Mouse (Mus musculus): ENCODE data around the gene Snap91. TPM values are rescaled to one million over a fixed set of nuclear protein-coding genes. Genes with fewer than 3 reads are reported as not detected.

Gene Snap91
- polyA plus RNA-seq, 1 experiment from 2014 or later = 4.9 TPM

DNA sequence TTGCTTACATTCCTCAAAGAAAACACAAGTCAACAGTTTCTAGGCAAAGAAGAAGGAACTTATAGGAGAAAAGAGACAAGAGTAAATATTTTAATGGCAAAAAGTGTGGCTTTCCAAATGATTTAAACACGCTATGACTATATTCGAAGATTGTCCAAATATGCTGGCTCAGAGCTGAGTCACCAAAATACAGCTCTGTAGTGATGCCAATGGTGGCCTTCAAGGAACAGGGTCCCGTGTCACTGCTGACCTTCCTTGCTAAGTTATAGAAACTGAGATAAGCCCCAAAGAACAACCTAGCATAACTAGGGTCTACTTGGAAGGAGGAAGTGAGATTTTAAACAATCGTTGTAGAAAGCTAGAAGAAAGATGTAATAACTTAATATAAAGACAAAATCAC lies 6.8 kb downstream of the Snap91 start:
- Histone ChIP-seq H3K27me3 (ENCODE audit: control insufficient read depth, insufficient read depth, low read length) (peaks cover 12% of the 10 kb centered on the region), H3K4me2 (ENCODE audit: low read depth, low read length) (no peak overlapping the region)

DNA sequence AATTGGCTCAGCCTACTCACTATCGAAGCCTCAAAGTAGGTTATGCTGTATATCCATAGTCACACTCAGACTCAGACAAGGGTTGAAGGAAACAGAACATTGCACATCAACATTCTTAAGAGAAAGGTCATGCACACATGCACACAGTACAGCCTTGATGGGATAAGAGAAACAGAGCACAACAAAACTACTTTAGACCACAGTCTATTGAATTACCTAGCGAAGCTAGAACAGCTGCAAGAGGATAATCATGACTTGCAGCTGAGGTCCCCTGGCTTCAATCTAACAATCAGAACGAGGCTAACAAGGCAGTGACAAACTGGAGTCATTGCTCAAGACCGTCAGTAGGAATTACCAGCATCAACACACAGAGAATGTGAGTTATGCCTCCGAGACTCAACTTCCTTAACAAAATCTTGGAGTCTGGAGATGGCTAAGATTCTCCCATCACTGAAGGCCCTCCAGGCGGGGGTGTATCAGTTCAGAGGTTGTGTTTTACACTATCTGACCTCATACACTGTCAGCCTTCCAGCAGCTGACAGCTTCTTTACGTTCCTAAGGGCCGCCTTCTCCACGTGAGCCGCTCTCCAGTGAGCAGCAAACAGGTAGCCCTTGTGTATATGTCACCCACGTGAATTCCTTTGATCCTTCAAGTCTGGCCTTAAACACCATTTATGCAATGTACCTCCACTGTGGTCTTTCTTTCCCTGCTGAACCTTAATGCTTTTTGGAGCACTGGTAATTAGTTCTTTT lies 10.7 kb downstream of the Snap91 start:
- H3K9me3 ChIP-seq (replicated peaks; ENCODE audit: control insufficient read depth, low read length) = no peaks in the 10 kb centered on the region
- no peaks in the 10 kb centered on the region for H3K27me3 ChIP-seq (ENCODE audit: control insufficient read depth, insufficient read depth, low read length)
- no peaks in the 10 kb centered on the region for H3K36me3 ChIP-seq (ENCODE audit: control insufficient read depth, insufficient read depth, low read length)
- no peak overlapping the region for H3K27ac ChIP-seq (ENCODE audit: low read length)
- H3K4me2 ChIP-seq (ENCODE audit: low read depth, low read length) = no peak overlapping the region
- ATAC-seq (ENCODE audit: insufficient read depth, low FRiP score) = no peak
- WGBS = 57% methylated on average over 11 of the region's 11 CpGs
- H3K9ac ChIP-seq (ENCODE audit: low read length) = no peak overlapping the region
- H3K4me1 ChIP-seq (ENCODE audit: control insufficient read depth, insufficient read depth, low read length) = no peaks in the 10 kb centered on the region
- no peak overlapping the region for H3K4me3 ChIP-seq (replicated peaks; ENCODE audit: low read length)

More for the DNA sequence above, 6.8 kb downstream of the Snap91 start:
- Histone ChIP-seq H3K36me3 (ENCODE audit: control insufficient read depth, insufficient read depth, low read length) (no peaks in the 10 kb centered on the region), H3K4me3 (replicated peaks; ENCODE audit: low read length) (no peak overlapping the region), H3K9ac (ENCODE audit: low read length) (no peak overlapping the region), H3K9me3 (replicated peaks; ENCODE audit: control insufficient read depth, low read length) (no peaks in the 10 kb centered on the region), H3K27ac (ENCODE audit: low read length) (no peak overlapping the region), H3K4me1 (ENCODE audit: control insufficient read depth, insufficient read depth, low read length) (no peaks in the 10 kb centered on the region)
- ATAC-seq (ENCODE audit: insufficient read depth, low FRiP score) = no peak
- WGBS = 76% methylated on average over 4 of the region's 4 CpGs

DNA sequence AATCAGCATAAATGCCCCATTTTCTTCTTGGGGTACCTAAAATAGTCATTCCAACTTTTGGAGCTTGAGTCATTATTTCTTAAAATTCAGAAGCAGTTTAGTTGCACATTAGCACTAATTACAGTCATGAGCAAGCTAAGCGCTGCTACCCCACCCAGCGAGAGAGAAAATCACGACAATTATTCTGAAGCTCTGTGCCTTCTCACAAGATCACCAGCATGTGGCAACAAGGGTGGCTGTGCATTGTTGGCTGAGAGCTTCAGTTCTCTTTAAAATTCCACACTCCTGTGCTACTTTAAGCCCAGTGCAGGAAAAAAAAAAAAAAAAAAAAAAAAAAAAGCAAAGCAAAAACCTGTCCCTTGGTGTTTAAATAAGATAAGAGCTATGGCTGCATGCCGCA lies 22.4 kb downstream of the Snap91 start:
- H3K27me3 ChIP-seq (ENCODE audit: control insufficient read depth, insufficient read depth, low read length) = no peaks in the 10 kb centered on the region
- H3K4me2 ChIP-seq (ENCODE audit: low read depth, low read length) = no peak overlapping the region
- no peak for ATAC-seq (ENCODE audit: insufficient read depth, low FRiP score)
- no peaks in the 10 kb centered on the region for H3K36me3 ChIP-seq (ENCODE audit: control insufficient read depth, insufficient read depth, low read length)
- H3K9me3 ChIP-seq (replicated peaks; ENCODE audit: control insufficient read depth, low read length) = no peaks in the 10 kb centered on the region
- H3K4me1 ChIP-seq (ENCODE audit: control insufficient read depth, insufficient read depth, low read length) = no peaks in the 10 kb centered on the region
- no peak overlapping the region for H3K9ac ChIP-seq (ENCODE audit: low read length)
- no peak overlapping the region for H3K27ac ChIP-seq (ENCODE audit: low read length)
- 80% methylated on average over 4 of the region's 4 CpGs for WGBS
- H3K4me3 ChIP-seq (replicated peaks; ENCODE audit: low read length) = no peak overlapping the region

DNA sequence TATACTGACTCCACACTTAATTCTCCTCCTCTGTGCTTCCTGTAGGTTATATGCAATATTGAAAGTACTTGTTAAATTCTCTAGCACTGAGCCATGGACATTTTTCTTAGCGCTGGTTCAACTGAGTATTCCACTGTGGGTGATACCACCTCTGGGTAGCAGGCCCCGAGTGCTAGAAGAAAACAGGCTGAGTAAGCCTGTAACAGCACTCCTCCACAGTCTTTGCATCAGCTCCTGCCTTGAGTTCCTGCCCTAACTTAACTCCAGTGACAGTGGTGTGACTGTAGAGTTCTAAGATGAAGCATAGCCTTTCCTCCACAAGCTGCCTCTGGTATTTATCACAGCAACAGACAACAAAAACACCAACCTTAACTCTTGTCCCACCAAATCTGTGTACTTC lies 22.8 kb downstream of the Snap91 start:
- Histone ChIP-seq H3K4me2 (ENCODE audit: low read depth, low read length) (no peak overlapping the region), H3K27ac (ENCODE audit: low read length) (no peak overlapping the region), H3K36me3 (ENCODE audit: control insufficient read depth, insufficient read depth, low read length) (no peaks in the 10 kb centered on the region), H3K9me3 (replicated peaks; ENCODE audit: control insufficient read depth, low read length) (no peaks in the 10 kb centered on the region), H3K9ac (ENCODE audit: low read length) (no peak overlapping the region), H3K27me3 (ENCODE audit: control insufficient read depth, insufficient read depth, low read length) (no peaks in the 10 kb centered on the region), H3K4me3 (replicated peaks; ENCODE audit: low read length) (no peak overlapping the region), H3K4me1 (ENCODE audit: control insufficient read depth, insufficient read depth, low read length) (no peaks in the 10 kb centered on the region)
- 100% methylated on average over 2 of the region's 2 CpGs for WGBS
- no peak for ATAC-seq (ENCODE audit: insufficient read depth, low FRiP score)

DNA sequence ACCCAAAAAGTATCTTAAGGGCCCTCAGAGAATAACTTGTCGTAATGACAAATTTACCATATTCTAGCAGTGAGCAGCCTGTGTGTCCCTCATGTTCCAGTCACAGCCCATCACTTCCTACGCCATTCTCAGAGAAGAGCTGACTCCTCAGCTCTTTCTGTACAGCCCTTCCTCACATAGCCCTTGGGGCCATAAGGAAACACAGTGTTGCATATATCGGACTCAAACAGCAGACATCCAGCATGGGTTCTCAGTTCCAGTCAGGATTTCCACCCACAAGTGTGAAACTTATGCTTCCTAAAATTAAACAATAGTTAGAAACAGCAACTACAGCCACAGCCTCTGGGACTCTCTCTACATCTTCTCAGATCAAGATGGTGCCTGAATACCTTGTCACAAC lies 27.6 kb downstream of the Snap91 start:
- Histone ChIP-seq H3K27me3 (ENCODE audit: control insufficient read depth, insufficient read depth, low read length) (no peaks in the 10 kb centered on the region), H3K4me1 (ENCODE audit: control insufficient read depth, insufficient read depth, low read length) (no peaks in the 10 kb centered on the region), H3K27ac (ENCODE audit: low read length) (no peak overlapping the region), H3K4me3 (replicated peaks; ENCODE audit: low read length) (no peak overlapping the region), H3K9me3 (replicated peaks; ENCODE audit: control insufficient read depth, low read length) (no peaks in the 10 kb centered on the region), H3K9ac (ENCODE audit: low read length) (no peak overlapping the region), H3K4me2 (ENCODE audit: low read depth, low read length) (no peak overlapping the region), H3K36me3 (ENCODE audit: control insufficient read depth, insufficient read depth, low read length) (no peaks in the 10 kb centered on the region)
- ATAC-seq (ENCODE audit: insufficient read depth, low FRiP score) = no peak
- 92% methylated on average over 3 of the region's 3 CpGs for WGBS

DNA sequence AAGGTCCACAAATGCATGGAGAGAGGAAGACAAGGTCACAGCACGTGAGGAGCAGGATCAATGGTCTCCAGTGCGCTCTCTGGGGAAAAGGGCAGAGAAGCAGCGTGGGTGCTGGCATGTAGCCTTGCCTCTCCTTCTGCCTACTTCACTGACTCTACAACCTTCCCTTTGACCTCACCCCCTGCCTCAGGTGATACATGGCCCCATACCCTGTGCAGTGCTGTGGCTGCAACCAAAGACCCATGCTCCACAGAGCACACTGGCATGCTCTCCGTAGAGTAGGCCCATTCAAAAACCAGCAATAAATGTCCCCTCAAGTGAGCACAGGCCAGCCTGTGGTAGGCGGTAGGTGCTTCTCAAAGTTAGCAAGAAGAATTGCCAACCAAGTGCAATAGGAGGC lies 28.8 kb downstream of the Snap91 start:
- WGBS = 85% methylated on average over 5 of the region's 5 CpGs
- no peaks in the 10 kb centered on the region for H3K9me3 ChIP-seq (replicated peaks; ENCODE audit: control insufficient read depth, low read length)
- H3K9ac ChIP-seq (ENCODE audit: low read length) = no peak overlapping the region
- no peaks in the 10 kb centered on the region for H3K27me3 ChIP-seq (ENCODE audit: control insufficient read depth, insufficient read depth, low read length)
- no peaks in the 10 kb centered on the region for H3K4me1 ChIP-seq (ENCODE audit: control insufficient read depth, insufficient read depth, low read length)
- ATAC-seq (ENCODE audit: insufficient read depth, low FRiP score) = no peak
- H3K4me2 ChIP-seq (ENCODE audit: low read depth, low read length) = no peak overlapping the region
- no peak overlapping the region for H3K4me3 ChIP-seq (replicated peaks; ENCODE audit: low read length)
- no peaks in the 10 kb centered on the region for H3K36me3 ChIP-seq (ENCODE audit: control insufficient read depth, insufficient read depth, low read length)
- no peak overlapping the region for H3K27ac ChIP-seq (ENCODE audit: low read length)

DNA sequence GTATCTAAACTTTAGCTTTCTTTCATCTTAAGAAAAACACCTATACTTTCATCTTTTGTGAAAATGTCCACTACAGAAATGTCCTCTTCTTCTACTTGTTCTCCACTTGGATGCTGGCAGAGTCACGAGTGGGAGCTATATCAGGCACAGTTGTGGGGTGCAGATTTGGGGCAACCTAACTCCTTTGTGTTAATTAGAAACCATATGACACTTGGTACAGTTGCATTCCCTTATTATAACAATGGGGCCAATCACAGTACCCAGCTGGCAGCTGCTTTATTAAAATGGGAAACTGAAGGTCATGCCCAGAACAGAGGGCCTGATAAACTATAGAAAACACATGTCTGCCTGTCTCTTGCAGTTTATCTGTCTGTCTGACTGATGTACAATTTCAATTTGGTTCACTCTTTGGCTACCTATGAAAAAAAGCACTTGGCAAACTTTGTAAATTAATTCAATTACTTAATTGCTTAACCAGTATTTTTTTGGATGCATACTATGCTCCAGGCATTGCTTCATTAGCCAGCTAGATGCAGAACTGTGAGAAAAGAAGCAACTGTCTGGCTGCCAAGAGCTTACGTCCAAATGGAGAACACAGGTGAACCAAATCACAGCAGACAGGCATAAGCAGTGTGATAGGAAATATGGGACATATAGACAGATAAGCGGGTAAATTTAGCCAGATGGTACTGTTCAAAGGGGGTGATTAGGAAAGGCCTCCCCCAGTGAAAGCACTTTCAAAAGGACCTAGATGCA lies 29.8 kb downstream of the Snap91 start:
- Histone ChIP-seq H3K4me2 (ENCODE audit: low read depth, low read length) (no peak overlapping the region), H3K4me1 (ENCODE audit: control insufficient read depth, insufficient read depth, low read length) (no peaks in the 10 kb centered on the region), H3K9ac (ENCODE audit: low read length) (no peak overlapping the region), H3K36me3 (ENCODE audit: control insufficient read depth, insufficient read depth, low read length) (no peaks in the 10 kb centered on the region), H3K9me3 (replicated peaks; ENCODE audit: control insufficient read depth, low read length) (no peaks in the 10 kb centered on the region), H3K27ac (ENCODE audit: low read length) (no peak overlapping the region), H3K4me3 (replicated peaks; ENCODE audit: low read length) (no peak overlapping the region), H3K27me3 (ENCODE audit: control insufficient read depth, insufficient read depth, low read length) (no peaks in the 10 kb centered on the region)
- ATAC-seq (ENCODE audit: insufficient read depth, low FRiP score) = no peak
- WGBS = 71% methylated on average over 3 of the region's 3 CpGs

DNA sequence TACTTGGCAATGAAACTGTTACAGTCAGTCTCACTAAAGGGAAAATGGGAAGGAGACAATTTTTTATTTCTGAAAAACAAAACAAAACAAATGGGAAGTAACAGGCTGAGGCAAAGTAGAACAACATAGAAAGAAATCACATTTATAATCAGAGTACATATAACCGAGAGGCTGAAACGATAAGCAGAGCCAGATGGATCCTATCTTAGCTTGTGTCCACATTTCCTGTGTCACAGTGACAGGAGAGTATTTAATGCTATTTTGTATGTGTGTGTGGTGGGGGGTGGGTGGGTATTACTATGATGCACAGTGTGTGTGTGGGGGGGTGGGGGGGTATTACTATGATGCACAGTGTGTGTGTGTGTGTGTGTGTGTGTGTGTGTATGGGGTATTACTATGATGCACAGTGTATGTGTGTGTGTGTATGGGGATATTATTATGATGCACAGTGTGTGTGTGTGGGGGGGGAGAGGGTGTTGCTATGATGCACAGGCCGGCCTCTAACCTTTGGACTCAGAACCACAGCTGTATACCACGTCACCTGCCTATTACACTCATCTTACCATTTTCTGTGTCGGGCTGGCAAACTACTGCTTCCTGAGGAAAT lies 36.6 kb downstream of the Snap91 start:
- Histone ChIP-seq H3K27ac (ENCODE audit: low read length) (no peak overlapping the region), H3K36me3 (ENCODE audit: control insufficient read depth, insufficient read depth, low read length) (no peaks in the 10 kb centered on the region), H3K4me2 (ENCODE audit: low read depth, low read length) (no peak overlapping the region), H3K4me1 (ENCODE audit: control insufficient read depth, insufficient read depth, low read length) (no peaks in the 10 kb centered on the region), H3K4me3 (replicated peaks; ENCODE audit: low read length) (no peak overlapping the region), H3K9me3 (replicated peaks; ENCODE audit: control insufficient read depth, low read length) (no peaks in the 10 kb centered on the region), H3K27me3 (ENCODE audit: control insufficient read depth, insufficient read depth, low read length) (no peaks in the 10 kb centered on the region), H3K9ac (ENCODE audit: low read length) (no peak overlapping the region)
- 61% methylated on average over 5 of the region's 5 CpGs for WGBS
- no peak for ATAC-seq (ENCODE audit: insufficient read depth, low FRiP score)

DNA sequence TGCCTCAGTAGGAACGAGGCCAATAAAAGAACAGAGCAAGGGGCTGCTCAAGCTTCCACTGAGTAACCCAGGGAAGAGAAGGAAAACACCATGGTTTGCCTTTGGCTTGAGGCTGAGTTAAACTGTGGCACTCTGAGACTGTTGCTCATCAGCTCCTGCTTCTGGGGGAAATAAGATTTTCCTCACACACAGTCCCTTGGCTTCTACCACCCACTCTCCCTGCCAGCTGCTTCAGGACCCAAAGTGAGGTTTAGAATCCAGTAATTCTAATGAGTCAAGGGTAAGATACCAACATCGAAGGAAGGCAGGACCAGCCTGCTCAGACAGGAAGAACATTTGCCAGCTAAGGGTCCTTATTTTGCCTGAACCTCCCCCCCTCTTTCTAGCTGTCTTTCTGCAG lies 50.7 kb downstream of the Snap91 start:
- H3K4me1 ChIP-seq (ENCODE audit: control insufficient read depth, insufficient read depth, low read length) = no peaks in the 10 kb centered on the region
- WGBS = 72% methylated on average over 2 of the region's 2 CpGs
- ATAC-seq (ENCODE audit: insufficient read depth, low FRiP score) = no peak
- no peak overlapping the region for H3K4me3 ChIP-seq (replicated peaks; ENCODE audit: low read length)
- H3K36me3 ChIP-seq (ENCODE audit: control insufficient read depth, insufficient read depth, low read length) = no peaks in the 10 kb centered on the region
- H3K27ac ChIP-seq (ENCODE audit: low read length) = no peak overlapping the region
- H3K9me3 ChIP-seq (replicated peaks; ENCODE audit: control insufficient read depth, low read length) = no peaks in the 10 kb centered on the region
- H3K27me3 ChIP-seq (ENCODE audit: control insufficient read depth, insufficient read depth, low read length) = no peaks in the 10 kb centered on the region
- no peak overlapping the region for H3K9ac ChIP-seq (ENCODE audit: low read length)
- no peak overlapping the region for H3K4me2 ChIP-seq (ENCODE audit: low read depth, low read length)

All from stomach, embryonic 16.5 days (tissue).